Mouse (Mus musculus) MEL (cell line): ENCODE measurements around the gene Tmem170. TPM values are rescaled to one million over a fixed set of nuclear protein-coding genes. Genes with fewer than 3 reads are reported as not detected.

Experiments
- DNase-seq: peaks from one replicate; pipeline ENCODE4 v3.0.0; 2011; ENCODE audit warnings: low read depth, low spot score
- H3K27ac ChIP-seq: 2 replicates; pipeline ENCODE4 v1.5.1; 2012; ENCODE audit warnings: low read depth, mild to moderate bottlenecking, control low read depth, low read length, moderate library complexity; ENCODE audit not compliant: control insufficient read depth
- H3K27me3 ChIP-seq, 2 experiments: fragments of 150-350 bp in 1 of 2; sonication (generic) in 1 of 2; 2 replicates each; pipeline ENCODE4 v1.6.1; 2012; ENCODE audit warnings: low read length in 2 of 2, mild to moderate bottlenecking in 2 of 2, improper control_type of control experiment in 1 of 2, moderate library complexity in 1 of 2; ENCODE audit not compliant: insufficient read depth in 2 of 2, control insufficient read depth in 1 of 2
- H3K36me3 ChIP-seq, 2 experiments: 2 replicates each; pipeline ENCODE4 v1.6.1; 2012 to 2014; ENCODE audit warnings: low read length in 2 of 2, improper control_type of control experiment in 1 of 2, inconsistent platforms in 1 of 2, mild to moderate bottlenecking in 1 of 2; ENCODE audit not compliant: insufficient read depth in 2 of 2, control insufficient read depth in 1 of 2
- H3K4me1 ChIP-seq, 2 experiments: fragments of 150-350 bp in 1 of 2; sonication (generic) in 1 of 2; 2 replicates each; pipeline ENCODE4 v1.6.1; 2012; ENCODE audit warnings: low read length in 2 of 2, improper control_type of control experiment in 1 of 2, mild to moderate bottlenecking in 1 of 2; ENCODE audit not compliant: insufficient read depth in 2 of 2, control insufficient read depth in 1 of 2
- H3K4me3 ChIP-seq, 2 experiments: fragments of 150-350 bp in 1 of 2; sonication (generic) in 1 of 2; 2 replicates each; pipeline ENCODE4 v1.5.1; 2012; ENCODE audit warnings: low read depth in 2 of 2, low read length in 2 of 2, mild to moderate bottlenecking in 2 of 2, moderate library complexity in 2 of 2, control low read depth in 1 of 2, improper control_type of control experiment in 1 of 2; ENCODE audit not compliant: control insufficient read depth in 1 of 2, insufficient read depth in 1 of 2
- H3K79me2 ChIP-seq: 2 replicates; pipeline ENCODE4 v1.6.1; 2012; ENCODE audit warnings: mild to moderate bottlenecking, low read length, moderate library complexity; ENCODE audit not compliant: control insufficient read depth, poor library complexity, insufficient read depth
- H3K9ac ChIP-seq: 2 replicates; pipeline ENCODE4 v1.6.1; 2012; ENCODE audit warnings: low read depth, mild to moderate bottlenecking, control low read depth, low read length, moderate library complexity; ENCODE audit not compliant: control insufficient read depth, poor library complexity, severe bottlenecking
- H3K9me3 ChIP-seq: fragments of 150-350 bp; sonication (generic); replicated peaks from 2 replicates; pipeline ENCODE4 v1.6.1; 2012; ENCODE audit warnings: mild to moderate bottlenecking, low read length, improper control_type of control experiment, moderate library complexity; ENCODE audit not compliant: insufficient read depth
- CTCF ChIP-seq, 3 experiments: IDR thresholded peaks in 2 of 3; conservative IDR thresholded peaks in 1 of 3; 2 replicates each; pipeline ENCODE4 v1.5.1; 2011 to 2012; ENCODE audit warnings: low read length in 3 of 3, low read depth in 2 of 3, mild to moderate bottlenecking in 2 of 3, improper control_type of control experiment in 1 of 3, inconsistent platforms in 1 of 3, mixed read lengths in 1 of 3, moderate library complexity in 1 of 3; ENCODE audit not compliant: control insufficient read depth in 1 of 3, insufficient read depth in 1 of 3, poor library complexity in 1 of 3, severe bottlenecking in 1 of 3
- E2F4 ChIP-seq: IDR thresholded peaks from 2 replicates; pipeline ENCODE4 v1.6.1; 2011; ENCODE audit warnings: low read depth, low read length, improper control_type of control experiment, borderline replicate concordance
- ETS1 ChIP-seq: IDR thresholded peaks from 2 replicates; pipeline ENCODE4 v1.6.1; 2012; ENCODE audit warnings: low read depth, mild to moderate bottlenecking, inconsistent platforms, low read length, improper control_type of control experiment, moderate library complexity
- GABPA ChIP-seq: IDR thresholded peaks from 2 replicates; pipeline ENCODE4 v1.6.1; 2012; ENCODE audit warnings: low read depth, mild to moderate bottlenecking, inconsistent platforms, low read length, improper control_type of control experiment, moderate library complexity
- HCFC1 ChIP-seq: IDR thresholded peaks from 2 replicates; pipeline ENCODE4 v1.6.1; 2012; ENCODE audit warnings: low read depth, mild to moderate bottlenecking, inconsistent platforms, low read length, improper control_type of control experiment, moderate library complexity
- JUND ChIP-seq: IDR thresholded peaks from 2 replicates; pipeline ENCODE4 v1.6.1; 2011; ENCODE audit warnings: low read depth, mild to moderate bottlenecking, improper control_type of control experiment, low read length
- MAFK ChIP-seq: IDR thresholded peaks from 2 replicates; pipeline ENCODE4 v1.6.1; 2011; ENCODE audit warnings: low read depth, mild to moderate bottlenecking, low read length, improper control_type of control experiment, borderline replicate concordance
- MAZ ChIP-seq: IDR thresholded peaks from 2 replicates; pipeline ENCODE4 v1.6.1; 2012; ENCODE audit warnings: low read depth, mild to moderate bottlenecking, inconsistent platforms, low read length, improper control_type of control experiment
- MXI1 ChIP-seq: IDR thresholded peaks from 2 replicates; pipeline ENCODE4 v1.6.1; 2011; ENCODE audit warnings: mild to moderate bottlenecking, low read depth, low read length, improper control_type of control experiment
- POLR2A ChIP-seq, 2 experiments: IDR thresholded peaks; 2 replicates each; pipeline ENCODE4 v1.6.1; 2011 to 2012; ENCODE audit warnings: low read length in 2 of 2, mild to moderate bottlenecking in 2 of 2, control low read depth in 1 of 2, improper control_type of control experiment in 1 of 2, low read depth in 1 of 2, moderate library complexity in 1 of 2; ENCODE audit not compliant: control insufficient read depth in 1 of 2, insufficient read depth in 1 of 2, poor library complexity in 1 of 2
- POLR2AphosphoS2 ChIP-seq: IDR thresholded peaks from 2 replicates; pipeline ENCODE4 v1.6.1; 2011; ENCODE audit warnings: low read length, improper control_type of control experiment
- POLR2AphosphoS5 ChIP-seq: IDR thresholded peaks from 2 replicates; pipeline ENCODE4 v1.6.1; 2012; ENCODE audit warnings: low read depth, borderline replicate concordance, mild to moderate bottlenecking, inconsistent platforms, low read length, moderate library complexity, mixed read lengths
- RCOR1 ChIP-seq: IDR thresholded peaks from 2 replicates; pipeline ENCODE4 v1.6.1; 2012; ENCODE audit warnings: low read depth, mild to moderate bottlenecking, inconsistent platforms, low read length, improper control_type of control experiment
- SIN3A ChIP-seq: IDR thresholded peaks from 2 replicates; pipeline ENCODE4 v1.6.1; 2012; ENCODE audit warnings: low read length, improper control_type of control experiment, inconsistent platforms
- TAL1 ChIP-seq: IDR thresholded peaks from 2 replicates; pipeline ENCODE4 v1.6.1; 2012; ENCODE audit warnings: mild to moderate bottlenecking, inconsistent platforms, low read length, moderate library complexity, mixed read lengths
- UBTF ChIP-seq: IDR thresholded peaks from 2 replicates; pipeline ENCODE4 v1.6.1; 2012; ENCODE audit warnings: low read depth, mild to moderate bottlenecking, inconsistent platforms, low read length, improper control_type of control experiment, moderate library complexity, borderline replicate concordance; ENCODE audit not compliant: insufficient read depth
- USF1 ChIP-seq: IDR thresholded peaks from 2 replicates; pipeline ENCODE4 v1.6.1; 2014; ENCODE audit warnings: low read depth, mild to moderate bottlenecking, inconsistent platforms, low read length, improper control_type of control experiment, moderate library complexity
- ZKSCAN1 ChIP-seq: IDR thresholded peaks from 2 replicates; pipeline ENCODE4 v1.6.1; 2012; ENCODE audit warnings: low read depth, mild to moderate bottlenecking, inconsistent platforms, low read length, improper control_type of control experiment, moderate library complexity
- polyA plus RNA-seq, 2 experiments: library from polyadenylated mRNA; stranded (reverse) in 1 of 2; unstranded in 1 of 2; fragments of >175 nt in 1 of 2; fragments of >200 nt in 1 of 2; gene quantifications; 2 replicates each; pipeline versions ENCODE4 v1.2.1 to v1.2.4; 2012; ENCODE audit warnings: low replicate concordance in 2 of 2, low read depth in 1 of 2; ENCODE audit not compliant: insufficient read length in 2 of 2, insufficient read depth in 1 of 2, missing spikeins in 1 of 2
- total RNA-seq: library from RNA; depleted of rRNA; stranded (reverse); fragments of 300-350 nt; gene quantifications from 2 replicates; pipeline ENCODE4 v1.2.3, GENCODE M21; 2012

The Tmem170 gene
- total and polyA plus RNA-seq, 3 experiments: 2.9 to 4.6 TPM; not detected in 1

GRCm38 (mm10) chr8:111863280-111863679, 13.3 kb downstream of the Tmem170 start:
- Histone ChIP-seq H3K9ac (no peak overlapping the region), H3K4me3 (no peak overlapping the region), H3K4me1 (no peaks in the 10 kb centered on the region), H3K27me3 (no peaks in the 10 kb centered on the region), H3K9me3 (no peaks in the 10 kb centered on the region), H3K36me3 (no peaks in the 10 kb centered on the region), H3K79me2 (no peaks in the 10 kb centered on the region), H3K27ac (no peak overlapping the region)
- TF ChIP-seq SIN3A: no peak
- TF ChIP-seq POLR2A (IDR thresholded peaks at IDR 0.05; ENCODE audit: control insufficient read depth in 1 of 2, insufficient read depth in 1 of 2, low read depth in 1 of 2, low read length in 2 of 2, poor library complexity in 1 of 2): no peak
- TF ChIP-seq GABPA: no peak
- TF ChIP-seq HCFC1: no peak
- no peak for TF ChIP-seq JUND
- no peak for TF ChIP-seq ZKSCAN1
- no peak for TF ChIP-seq ETS1
- TF ChIP-seq POLR2AphosphoS2: no peak
- TF ChIP-seq MAZ: no peak
- no peak for TF ChIP-seq RCOR1
- DNase-seq: no peak

GRCm38 (mm10) chr8:111855977-111856376, 20.6 kb downstream of the Tmem170 start:
- H3K9me3 ChIP-seq: no peaks in the 10 kb centered on the region
- TF ChIP-seq UBTF: no peak
- TF ChIP-seq TAL1: no peak
- TF ChIP-seq CTCF (IDR thresholded peaks at IDR 0.05 in 2 of 3, conservative IDR thresholded peaks at IDR 0.05 in 1 of 3; ENCODE audit: control insufficient read depth in 1 of 3, insufficient read depth in 1 of 3, low read depth in 2 of 3, low read length in 3 of 3, poor library complexity in 1 of 3, severe bottlenecking in 1 of 3): no peak
- TF ChIP-seq E2F4: no peak
- no peak for TF ChIP-seq USF1
- no peak for TF ChIP-seq GABPA
- TF ChIP-seq MAFK: no peak
- no peak for TF ChIP-seq POLR2AphosphoS5
- TF ChIP-seq MXI1: no peak
- H3K27ac ChIP-seq: no peak overlapping the region
- peaks cover 0 to 13% of the 10 kb centered on the region in 2 experiments; a peak in 2 of 4 replicates for H3K36me3 ChIP-seq
- H3K27me3 ChIP-seq: no peaks in the 10 kb centered on the region
- no peak overlapping the region for H3K4me3 ChIP-seq
- H3K79me2 ChIP-seq: peaks cover 28% of the 10 kb centered on the region
- H3K4me1 ChIP-seq: peaks cover 0 to 9% of the 10 kb centered on the region in 2 experiments; a peak in 3 of 4 replicates
- H3K9ac ChIP-seq: no peak overlapping the region
- DNase-seq: no peak
